Mouse (Mus musculus) thymus, adult 2 months (tissue): ENCODE data around the gene Nxpe3. TPM values are rescaled to one million over a fixed set of nuclear protein-coding genes. Genes with fewer than 3 reads are reported as not detected.
"Not testable (repeated sequence)": the region's sequence is repeated elsewhere in the genome, so short reads cannot be mapped to it uniquely, and the experiment has no call there.

ENCODE experiments used
- DNase-seq: peaks from one replicate; pipeline ENCODE4 v3.0.0; 2021
- H3K27ac ChIP-seq: fragments of 200-500 bp; 2 replicates; pipeline ENCODE4 v1.5.1; 2012; ENCODE audit warnings: low read length, control low read depth; ENCODE audit not compliant: control insufficient read depth, insufficient read depth
- H3K27me3 ChIP-seq: fragments of 200-500 bp; 2 replicates; pipeline ENCODE4 v1.6.1; 2012; ENCODE audit warnings: mild to moderate bottlenecking, low read length, moderate library complexity, mixed read lengths; ENCODE audit not compliant: control insufficient read depth, insufficient read depth
- H3K36me3 ChIP-seq: fragments of 200-500 bp; 2 replicates; pipeline ENCODE4 v1.6.1; 2012; ENCODE audit warnings: mild to moderate bottlenecking, low read length, moderate library complexity; ENCODE audit not compliant: control insufficient read depth, insufficient read depth
- H3K4me1 ChIP-seq: fragments of 200-500 bp; replicated peaks from 2 replicates; pipeline ENCODE4 v1.6.1; 2012; ENCODE audit warnings: low read length; ENCODE audit not compliant: control insufficient read depth, insufficient read depth
- H3K4me3 ChIP-seq: fragments of 200-500 bp; 2 replicates; pipeline ENCODE4 v1.5.1; 2012; ENCODE audit warnings: mild to moderate bottlenecking, low read length, control low read depth, moderate library complexity; ENCODE audit not compliant: control insufficient read depth, insufficient read depth
- CTCF ChIP-seq: fragments of 200-500 bp; IDR thresholded peaks from 2 replicates; pipeline ENCODE4 v1.5.1; 2012; ENCODE audit warnings: mild to moderate bottlenecking, control low read depth, low read length, moderate library complexity, borderline replicate concordance; ENCODE audit not compliant: control insufficient read depth, poor library complexity, insufficient read depth; ENCODE audit errors: extremely low read depth
- POLR2A ChIP-seq: fragments of 200-500 bp; IDR thresholded peaks from 2 replicates; pipeline ENCODE4 v1.6.1; 2012; ENCODE audit warnings: mild to moderate bottlenecking, low read length, control low read depth, moderate library complexity; ENCODE audit not compliant: control insufficient read depth, poor library complexity, insufficient read depth; ENCODE audit errors: extremely low read depth
- WGBS: fragments of 180-500 bp; shearing (Covaris S2); methylation state at CpG from one replicate; pipeline ENCODE4 v1.1.7; 2018; 5-methylcytosine and 5-hydroxymethylcytosine counted together
- polyA plus RNA-seq: library from polyadenylated mRNA; depleted of rRNA; stranded (reverse); fragments of >200 nt; gene quantifications from 2 replicates; pipeline ENCODE4 v1.2.3, GENCODE M21; 2012

Nxpe3 gene
- polyA plus RNA-seq, 1 experiment: 5.2 TPM

GRCm38 (mm10) chr16:55863832-55864231, 31.3 kb downstream of the Nxpe3 start:
- H3K4me1 ChIP-seq: no peaks in the 10 kb centered on the region
- no peaks in the 10 kb centered on the region for H3K27me3 ChIP-seq
- no peak for DNase-seq
- peaks cover 4% of the 10 kb centered on the region; the same call in 1 of the 2 replicates for H3K36me3 ChIP-seq
- TF ChIP-seq POLR2A: no peak
- TF ChIP-seq CTCF: no peak
- H3K4me3 ChIP-seq: no peak overlapping the region
- 76% methylated on average over 4 of the region's 4 CpGs for WGBS
- no peak overlapping the region for H3K27ac ChIP-seq

- H3K4me1 ChIP-seq: no peaks in the 10 kb centered on the region
- H3K36me3 ChIP-seq: peaks cover 4% of the 10 kb centered on the region; the same call in 1 of the 2 replicates
- no peak overlapping the region for H3K27ac ChIP-seq
- H3K27me3 ChIP-seq: no peaks in the 10 kb centered on the region
- H3K4me3 ChIP-seq: no peak overlapping the region
- 29% methylated on average over 7 of the region's 7 CpGs for WGBS
- peak; percentile 56 for DNase-seq
- TF ChIP-seq CTCF: no peak
- no peak for TF ChIP-seq POLR2A
Observed at GRCm38 (mm10) chr16:55863149-55863815, 31.8 kb downstream of the Nxpe3 start.

GRCm38 (mm10) chr16:55861104-55861503, 34.0 kb downstream of the Nxpe3 start:
- no peak overlapping the region for H3K27ac ChIP-seq
- no peak for TF ChIP-seq CTCF
- no peak for TF ChIP-seq POLR2A
- 94% methylated on average over 3 of the region's 3 CpGs for WGBS
- DNase-seq: no peak
- H3K4me1 ChIP-seq: no peaks in the 10 kb centered on the region
- H3K4me3 ChIP-seq: no peak overlapping the region
- peaks cover 4% of the 10 kb centered on the region; the same call in 1 of the 2 replicates for H3K36me3 ChIP-seq
- H3K27me3 ChIP-seq: no peaks in the 10 kb centered on the region

- WGBS: 96% methylated on average over 4 of the region's 4 CpGs
- DNase-seq, H3K36me3 ChIP-seq, H3K27me3 ChIP-seq, H3K4me3 ChIP-seq, H3K4me1 ChIP-seq, H3K27ac ChIP-seq: not testable (repeated sequence)
Observed at GRCm38 (mm10) chr16:55859421-55859820, 35.7 kb downstream of the Nxpe3 start.

GRCm38 (mm10) chr16:55858465-55858864, 36.6 kb downstream of the Nxpe3 start:
- Histone ChIP-seq H3K36me3 (peaks cover 4% of the 10 kb centered on the region; the same call in 1 of the 2 replicates), H3K4me1 (no peaks in the 10 kb centered on the region), H3K27ac (no peak overlapping the region), H3K27me3 (no peaks in the 10 kb centered on the region), H3K4me3 (no peak overlapping the region)
- 73% methylated on average over 6 of the region's 6 CpGs for WGBS
- peak; percentile 82 for DNase-seq
- TF ChIP-seq CTCF (peak; percentile 67; the same call in 1 of the 2 replicates), POLR2A (no peak)

- WGBS: 67% methylated on average over 19 of the region's 19 CpGs
- peak; percentile 78 for DNase-seq
- Histone ChIP-seq H3K4me1 (no peaks in the 10 kb centered on the region), H3K4me3 (no peak overlapping the region), H3K36me3 (no peaks in the 10 kb centered on the region; the same call in 1 of the 2 replicates), H3K27me3 (no peaks in the 10 kb centered on the region), H3K27ac (no peak overlapping the region)
- no peak for TF ChIP-seq POLR2A
- TF ChIP-seq CTCF: no peak
Observed at GRCm38 (mm10) chr16:55852943-55853727, 42.0 kb downstream of the Nxpe3 start.

GRCm38 (mm10) chr16:55852515-55852914, 42.6 kb downstream of the Nxpe3 start:
- no peaks in the 10 kb centered on the region for H3K4me1 ChIP-seq
- WGBS: 88% methylated on average over 4 of the region's 4 CpGs

More at GRCm38 (mm10) chr16:55852515-55852914, 42.6 kb downstream of the Nxpe3 start:
- TF ChIP-seq POLR2A: no peak
- TF ChIP-seq CTCF: no peak
- no peak overlapping the region for H3K4me3 ChIP-seq
- no peaks in the 10 kb centered on the region; the same call in 1 of the 2 replicates for H3K36me3 ChIP-seq
- no peak overlapping the region for H3K27ac ChIP-seq
- DNase-seq: no peak
- no peaks in the 10 kb centered on the region for H3K27me3 ChIP-seq
